Mouse (Mus musculus): ENCODE measurements around the gene Svep1. TPM values are rescaled to one million over a fixed set of nuclear protein-coding genes. Genes with fewer than 3 reads are reported as not detected.

Svep1 gene
- total and polyA plus RNA-seq, 3 experiments = not detected

GRCm38 (mm10) chr4:58159564-58159963 lies 47.1 kb downstream of the Svep1 start:
- no peaks in the 10 kb centered on the region for H3K4me1 ChIP-seq (ENCODE audit: control insufficient read depth in 1 of 2, insufficient read depth in 2 of 2, low read length in 2 of 2)
- H3K79me2 ChIP-seq (ENCODE audit: control insufficient read depth, insufficient read depth, low read length, poor library complexity) = no peaks in the 10 kb centered on the region
- no peaks in the 10 kb centered on the region for H3K9me3 ChIP-seq (replicated peaks; ENCODE audit: insufficient read depth, low read length)
- H3K9ac ChIP-seq (ENCODE audit: control insufficient read depth, low read depth, low read length, poor library complexity, severe bottlenecking) = no peak overlapping the region
- no peak for DNase-seq (ENCODE audit: low read depth, low spot score)
- H3K27me3 ChIP-seq (ENCODE audit: control insufficient read depth in 1 of 2, insufficient read depth in 2 of 2, low read length in 2 of 2) = no peaks in the 10 kb centered on the region
- no peaks in the 10 kb centered on the region for H3K36me3 ChIP-seq (ENCODE audit: control insufficient read depth in 1 of 2, insufficient read depth in 2 of 2, low read length in 2 of 2)
- no peak overlapping the region for H3K27ac ChIP-seq (ENCODE audit: control insufficient read depth, low read depth, low read length)
- H3K4me3 ChIP-seq (ENCODE audit: control insufficient read depth in 1 of 2, insufficient read depth in 1 of 2, low read depth in 2 of 2, low read length in 2 of 2) = no peak overlapping the region
- no peak for TF ChIP-seq KAT2A (conservative IDR thresholded peaks at IDR 0.05; ENCODE audit: low read depth, low read length)
- no peak for TF ChIP-seq MYB (IDR thresholded peaks at IDR 0.05; ENCODE audit: low read depth, low read length)
- TF ChIP-seq SMC3 (IDR thresholded peaks at IDR 0.05; ENCODE audit: low read depth, low read length) = no peak
- TF ChIP-seq BHLHE40 (IDR thresholded peaks at IDR 0.05; ENCODE audit: borderline replicate concordance, low read depth, low read length) = no peak
- no peak for TF ChIP-seq HCFC1 (IDR thresholded peaks at IDR 0.05; ENCODE audit: low read depth, low read length)
- TF ChIP-seq EP300 (IDR thresholded peaks at IDR 0.05; ENCODE audit: low read depth in 1 of 2, low read length in 2 of 2) = no peak
- no peak for TF ChIP-seq MAZ (IDR thresholded peaks at IDR 0.05; ENCODE audit: low read depth, low read length)
- no peak for TF ChIP-seq TBP (IDR thresholded peaks at IDR 0.05; ENCODE audit: low read depth, low read length)
- no peak for TF ChIP-seq ELF1 (IDR thresholded peaks at IDR 0.05; ENCODE audit: low read depth, low read length)
- TF ChIP-seq SIN3A (IDR thresholded peaks at IDR 0.05; ENCODE audit: low read length) = no peak
- TF ChIP-seq POLR2A (IDR thresholded peaks at IDR 0.05; ENCODE audit: control insufficient read depth in 1 of 2, insufficient read depth in 1 of 2, low read depth in 1 of 2, low read length in 2 of 2, poor library complexity in 1 of 2) = no peak
- no peak for TF ChIP-seq UBTF (IDR thresholded peaks at IDR 0.05; ENCODE audit: borderline replicate concordance, insufficient read depth, low read depth, low read length)
- no peak for TF ChIP-seq MAFK (IDR thresholded peaks at IDR 0.05; ENCODE audit: borderline replicate concordance, low read depth, low read length)
- no peak for TF ChIP-seq NELFE (IDR thresholded peaks at IDR 0.05; ENCODE audit: low read depth, low read length)
- TF ChIP-seq POLR2AphosphoS2 (IDR thresholded peaks at IDR 0.05; ENCODE audit: low read length) = no peak

- Histone ChIP-seq H3K27ac (ENCODE audit: control insufficient read depth, low read depth, low read length) (no peak overlapping the region), H3K36me3 (ENCODE audit: control insufficient read depth in 1 of 2, insufficient read depth in 2 of 2, low read length in 2 of 2) (no peaks in the 10 kb centered on the region), H3K27me3 (ENCODE audit: control insufficient read depth in 1 of 2, insufficient read depth in 2 of 2, low read length in 2 of 2) (no peaks in the 10 kb centered on the region), H3K4me3 (ENCODE audit: control insufficient read depth in 1 of 2, insufficient read depth in 1 of 2, low read depth in 2 of 2, low read length in 2 of 2) (no peak overlapping the region), H3K4me1 (ENCODE audit: control insufficient read depth in 1 of 2, insufficient read depth in 2 of 2, low read length in 2 of 2) (no peaks in the 10 kb centered on the region), H3K9me3 (replicated peaks; ENCODE audit: insufficient read depth, low read length) (no peaks in the 10 kb centered on the region), H3K79me2 (ENCODE audit: control insufficient read depth, insufficient read depth, low read length, poor library complexity) (no peaks in the 10 kb centered on the region), H3K9ac (ENCODE audit: control insufficient read depth, low read depth, low read length, poor library complexity, severe bottlenecking) (no peak overlapping the region)
- no peak for DNase-seq (ENCODE audit: low read depth, low spot score)
- TF ChIP-seq EP300 (IDR thresholded peaks at IDR 0.05; ENCODE audit: low read depth in 1 of 2, low read length in 2 of 2) = no peak
- no peak for TF ChIP-seq MEF2A (IDR thresholded peaks at IDR 0.05; ENCODE audit: extremely low read depth, insufficient replicate concordance, low read depth, low read length, poor library complexity, severe bottlenecking)
- no peak for TF ChIP-seq TBP (IDR thresholded peaks at IDR 0.05; ENCODE audit: low read depth, low read length)
- TF ChIP-seq RAD21 (IDR thresholded peaks at IDR 0.05; ENCODE audit: low read depth, low read length) = no peak
- TF ChIP-seq USF2 (IDR thresholded peaks at IDR 0.05; ENCODE audit: borderline replicate concordance in 1 of 2, insufficient read depth in 1 of 2, low read depth in 1 of 2, low read length in 2 of 2) = no peak
- no peak for TF ChIP-seq NRF1 (IDR thresholded peaks at IDR 0.05; ENCODE audit: insufficient read depth, low read depth, low read length, poor library complexity, severe bottlenecking)
- no peak for TF ChIP-seq ZNF384 (IDR thresholded peaks at IDR 0.05; ENCODE audit: low read depth, low read length)
- no peak for TF ChIP-seq MAZ (IDR thresholded peaks at IDR 0.05; ENCODE audit: low read depth, low read length)
- TF ChIP-seq RCOR1 (IDR thresholded peaks at IDR 0.05; ENCODE audit: low read depth, low read length) = no peak
- TF ChIP-seq POLR2A (IDR thresholded peaks at IDR 0.05; ENCODE audit: control insufficient read depth in 1 of 2, insufficient read depth in 1 of 2, low read depth in 1 of 2, low read length in 2 of 2, poor library complexity in 1 of 2) = no peak
- no peak for TF ChIP-seq MYB (IDR thresholded peaks at IDR 0.05; ENCODE audit: low read depth, low read length)
- no peak for TF ChIP-seq ZC3H11A (IDR thresholded peaks at IDR 0.05; ENCODE audit: low read depth, low read length)
- no peak for TF ChIP-seq KAT2A (conservative IDR thresholded peaks at IDR 0.05; ENCODE audit: low read depth, low read length)
- TF ChIP-seq MYC (IDR thresholded peaks at IDR 0.05; ENCODE audit: low read depth, low read length) = no peak
- TF ChIP-seq CTCF (IDR thresholded peaks at IDR 0.05 in 2 of 3, conservative IDR thresholded peaks at IDR 0.05 in 1 of 3; ENCODE audit: control insufficient read depth in 1 of 3, insufficient read depth in 1 of 3, low read depth in 2 of 3, low read length in 3 of 3, poor library complexity in 1 of 3, severe bottlenecking in 1 of 3) = no peak
- TF ChIP-seq ZKSCAN1 (IDR thresholded peaks at IDR 0.05; ENCODE audit: low read depth, low read length) = no peak
- TF ChIP-seq MXI1 (IDR thresholded peaks at IDR 0.05; ENCODE audit: low read depth, low read length) = no peak
- TF ChIP-seq POLR2AphosphoS5 (IDR thresholded peaks at IDR 0.05; ENCODE audit: borderline replicate concordance, low read depth, low read length) = no peak
- TF ChIP-seq UBTF (IDR thresholded peaks at IDR 0.05; ENCODE audit: borderline replicate concordance, insufficient read depth, low read depth, low read length) = no peak
Measured at GRCm38 (mm10) chr4:58150301-58150700, 56.4 kb downstream of the Svep1 start.

Data from MEL (cell line).